Mouse (Mus musculus) embryonic facial prominence, embryonic 12.5 days (tissue): ENCODE results near the gene Spata46. TPM values are rescaled to one million over a fixed set of nuclear protein-coding genes. Genes with fewer than 3 reads are reported as not detected.

Experiments used
- ATAC-seq: fragments of 200-750 bp; cut with Nextera tagmentation; 2 replicates; pipeline ENCODE4 v1.8.0; 2017; ENCODE audit not compliant: insufficient number of reproducible peaks, insufficient read depth, low FRiP score, low TSS enrichment
- H3K27ac ChIP-seq: fragments of 300-500 bp; sonication (generic); 2 replicates; pipeline ENCODE4 v1.5.1; 2016; ENCODE audit warnings: mild to moderate bottlenecking
- H3K27me3 ChIP-seq: fragments of 300-500 bp; sonication (generic); 2 replicates; pipeline ENCODE4 v1.6.1; 2016; ENCODE audit warnings: mild to moderate bottlenecking, moderate library complexity
- H3K36me3 ChIP-seq: fragments of 300-500 bp; sonication (generic); 2 replicates; pipeline ENCODE4 v1.6.1; 2016; ENCODE audit warnings: mild to moderate bottlenecking
- H3K4me1 ChIP-seq: fragments of 300-500 bp; sonication (generic); 2 replicates; pipeline ENCODE4 v1.6.1; 2016
- H3K4me2 ChIP-seq: fragments of 300-500 bp; sonication (generic); replicated peaks from 2 replicates; pipeline ENCODE4 v1.6.1; 2016; ENCODE audit warnings: mild to moderate bottlenecking, moderate library complexity
- H3K4me3 ChIP-seq: fragments of 300-500 bp; sonication (generic); 2 replicates; pipeline ENCODE4 v1.5.1; 2016; ENCODE audit warnings: mild to moderate bottlenecking
- H3K9ac ChIP-seq: fragments of 300-500 bp; sonication (generic); 2 replicates; pipeline ENCODE4 v1.6.1; 2016; ENCODE audit warnings: mild to moderate bottlenecking, moderate library complexity
- H3K9me3 ChIP-seq: fragments of 300-500 bp; sonication (generic); 2 replicates; pipeline ENCODE4 v1.6.1; 2016; ENCODE audit warnings: mild to moderate bottlenecking, moderate library complexity
- WGBS: fragments of 180-500 bp; shearing (Covaris S2); methylation state at CpG from one replicate; pipeline ENCODE4 v1.1.7; 2016; 5-methylcytosine and 5-hydroxymethylcytosine counted together
- polyA plus RNA-seq: library from polyadenylated mRNA; unstranded; fragments of >200 nt; fragmentation: Nextera tagmentation; extraction: Ambion mirVana; gene quantifications from 2 replicates; pipeline ENCODE4 v1.2.1, GENCODE M21; 2016

Gene Spata46
- 1.0 and 1.1 TPM in 2 replicates for polyA plus RNA-seq

DNA sequence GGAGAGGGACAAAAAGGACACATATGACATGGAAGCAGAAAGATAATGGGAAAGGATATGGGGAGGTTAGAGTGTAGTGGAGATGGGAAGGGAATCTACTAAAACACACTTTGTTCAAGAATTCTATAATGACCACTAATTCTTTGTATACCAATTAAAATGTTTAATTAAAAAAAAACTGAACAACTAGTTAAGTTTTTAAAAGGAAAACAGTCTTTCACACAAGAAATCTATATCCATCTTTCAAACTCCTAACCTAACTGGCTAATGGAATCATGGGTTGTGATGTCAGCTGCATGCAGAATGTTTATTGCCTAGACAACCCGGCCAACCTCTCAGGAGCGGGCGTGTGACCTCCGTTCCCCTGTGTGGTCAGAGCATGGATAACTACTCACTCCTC lies at the start of gene Spata46:
TSS of gene Spata46 (plus strand) at position 301 of the 400 bp plus-strand sequence.
- no peak within 1 kb of the TSS for H3K4me3 ChIP-seq
- 92% methylated on average over 4 of the region's 4 CpGs for WGBS
- H3K36me3 ChIP-seq = no peaks in the 10 kb centered on the region
- H3K9me3 ChIP-seq = no peaks in the 10 kb centered on the region
- no peak within 1 kb of the TSS for H3K9ac ChIP-seq
- no peak within 1 kb of the TSS for H3K4me2 ChIP-seq
- no peak for ATAC-seq
- H3K27me3 ChIP-seq = no peaks in the 10 kb centered on the region
- H3K27ac ChIP-seq = no peak within 1 kb of the TSS
- peaks cover 7% of the 10 kb centered on the region; the same call in 1 of the 2 replicates for H3K4me1 ChIP-seq

DNA sequence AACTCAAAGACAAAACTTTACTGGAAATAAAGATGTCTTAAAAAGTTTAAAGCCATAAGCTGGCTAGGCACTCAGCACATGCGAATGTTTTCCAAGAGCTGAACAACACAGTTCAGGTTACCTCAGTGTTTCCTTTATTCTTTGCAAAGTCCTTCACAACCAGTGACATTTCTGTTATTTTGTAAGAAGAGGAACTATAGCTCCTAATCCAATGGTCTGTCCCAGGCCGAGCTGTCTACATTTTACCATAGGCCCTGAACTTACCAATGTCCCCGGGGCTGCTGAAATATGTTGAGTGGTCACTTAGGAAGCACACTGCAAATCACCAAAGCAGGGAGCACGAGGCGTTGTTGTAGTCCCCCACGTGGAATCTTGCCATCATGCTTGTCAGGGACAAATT lies 38.3 kb upstream of the Spata46 start:
- Histone ChIP-seq H3K27ac (no peak overlapping the region), H3K27me3 (no peaks in the 10 kb centered on the region), H3K4me2 (no peak overlapping the region), H3K9ac (no peak overlapping the region), H3K36me3 (no peaks in the 10 kb centered on the region), H3K9me3 (peaks cover 14% of the 10 kb centered on the region), H3K4me1 (no peaks in the 10 kb centered on the region), H3K4me3 (no peak overlapping the region)
- ATAC-seq = no peak
- WGBS = 83% methylated on average over 6 of the region's 6 CpGs

DNA sequence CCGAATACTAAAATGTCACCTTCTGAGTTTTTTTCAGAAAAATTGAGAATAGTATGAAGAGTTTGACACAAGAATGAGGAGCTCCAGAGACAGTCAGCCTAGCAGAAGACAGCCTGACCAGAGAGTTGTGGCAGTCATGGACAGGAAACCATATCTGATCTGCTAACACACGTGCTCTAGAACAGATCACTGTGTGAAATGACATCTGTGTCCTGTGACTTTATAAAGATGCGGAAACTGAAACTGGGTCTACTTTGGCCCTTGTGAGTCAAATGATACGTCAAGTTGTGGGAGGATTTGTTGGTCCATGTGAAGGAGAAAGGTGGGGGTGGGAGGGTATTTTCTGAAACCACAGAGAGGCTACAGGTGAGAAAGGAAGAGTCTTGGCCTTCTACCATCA lies 37.9 kb upstream of the Spata46 start:
- Histone ChIP-seq H3K4me1 (no peaks in the 10 kb centered on the region), H3K9me3 (peaks cover 14% of the 10 kb centered on the region), H3K4me3 (no peak overlapping the region), H3K4me2 (no peak overlapping the region), H3K27ac (no peak overlapping the region), H3K27me3 (no peaks in the 10 kb centered on the region), H3K36me3 (no peaks in the 10 kb centered on the region), H3K9ac (no peak overlapping the region)
- no peak for ATAC-seq
- WGBS = 85% methylated on average over 4 of the region's 4 CpGs

DNA sequence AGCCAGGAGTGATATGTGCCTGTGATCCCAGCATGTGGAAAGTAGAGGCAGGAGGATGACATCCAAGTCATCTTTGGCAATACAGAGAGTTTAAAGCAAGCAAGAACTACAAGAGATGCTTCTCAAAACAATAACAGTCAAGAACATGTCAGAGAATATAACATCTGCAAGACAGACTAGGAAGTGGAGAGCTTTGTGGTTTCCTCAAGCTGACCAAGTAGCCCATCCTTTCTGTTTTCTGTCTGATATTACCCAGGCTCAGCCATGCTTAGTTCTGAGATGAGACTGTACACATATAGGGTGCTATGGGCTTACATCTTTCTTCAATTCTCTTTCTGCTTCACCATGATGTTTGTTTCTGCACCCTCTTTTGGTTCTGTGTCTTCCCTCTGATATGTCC lies 35.4 kb upstream of the Spata46 start:
- Histone ChIP-seq H3K27me3 (no peaks in the 10 kb centered on the region), H3K9ac (no peak overlapping the region), H3K4me3 (no peak overlapping the region), H3K36me3 (no peaks in the 10 kb centered on the region), H3K4me2 (no peak overlapping the region), H3K27ac (no peak overlapping the region), H3K9me3 (0 out of 2 replicates have a peak, but pooled peaks cover 3% of the 10 kb centered on the region), H3K4me1 (no peaks in the 10 kb centered on the region)
- ATAC-seq = no peak

- Histone ChIP-seq H3K36me3 (no peaks in the 10 kb centered on the region), H3K9me3 (no peaks in the 10 kb centered on the region), H3K9ac (no peak within 1 kb of the TSS), H3K4me1 (no peaks in the 10 kb centered on the region), H3K27me3 (no peaks in the 10 kb centered on the region), H3K4me3 (no peak within 1 kb of the TSS), H3K27ac (no peak within 1 kb of the TSS), H3K4me2 (no peak within 1 kb of the TSS)
- WGBS = 81% methylated on average over 3 of the region's 3 CpGs
- ATAC-seq = no peak
Measured at GRCm38 (mm10) chr1:170277016-170277415, 31.6 kb upstream of the Spata46 start, which contains the start of gene Sh2d1b1. TSS of gene Sh2d1b1 (plus strand) at chr1:170277320.

- ATAC-seq = no peak
- no peaks in the 10 kb centered on the region for H3K4me1 ChIP-seq
- H3K27ac ChIP-seq = no peak overlapping the region
- H3K4me3 ChIP-seq = no peak overlapping the region
- WGBS = 73% methylated on average over 4 of the region's 4 CpGs
- no peaks in the 10 kb centered on the region for H3K36me3 ChIP-seq
- H3K9ac ChIP-seq = no peak overlapping the region
- H3K4me2 ChIP-seq = no peak overlapping the region
- H3K27me3 ChIP-seq = no peaks in the 10 kb centered on the region
- no peaks in the 10 kb centered on the region for H3K9me3 ChIP-seq
Measured at GRCm38 (mm10) chr1:170282415-170283129, 26.0 kb upstream of the Spata46 start.

DNA sequence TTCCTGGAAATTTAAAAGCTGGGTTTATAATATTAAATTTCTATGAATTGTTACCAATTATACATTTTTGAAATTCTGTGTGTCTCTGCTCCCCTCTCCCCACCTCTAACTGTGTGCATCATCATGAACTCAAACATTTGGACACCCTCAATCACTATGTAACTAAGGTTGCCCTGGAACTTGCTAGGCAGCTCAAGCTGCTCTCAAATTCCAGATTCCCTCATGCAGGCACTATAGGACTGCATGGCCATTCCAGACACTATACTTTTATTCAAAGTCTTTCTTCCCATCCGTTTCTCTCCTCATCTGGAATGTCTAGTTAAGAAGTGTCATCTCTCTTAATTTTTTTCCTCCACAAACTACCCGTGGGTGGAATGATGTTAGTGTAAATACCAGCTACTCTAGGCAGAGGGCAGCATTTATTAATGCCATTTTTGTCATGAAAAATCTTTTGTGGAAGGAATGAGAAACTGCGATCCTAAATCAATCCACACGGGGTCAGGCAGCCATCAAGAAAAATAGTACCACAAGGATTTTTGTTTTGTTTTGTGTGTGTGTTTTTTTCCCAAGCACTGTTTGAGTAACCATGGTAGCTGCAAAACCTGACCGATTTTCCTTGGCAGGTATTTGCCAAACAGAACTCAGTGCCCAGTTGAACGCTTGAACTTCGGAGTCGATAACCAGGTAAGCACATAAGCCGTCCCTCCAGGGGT lies 16.2 kb upstream of the Spata46 start:
- no peak overlapping the region for H3K4me3 ChIP-seq
- 0 out of 2 replicates have a peak overlapping the region, but pooled peaks have one; percentile 4 for H3K4me2 ChIP-seq
- H3K4me1 ChIP-seq = no peaks in the 10 kb centered on the region
- no peaks in the 10 kb centered on the region for H3K36me3 ChIP-seq
- H3K9me3 ChIP-seq = no peaks in the 10 kb centered on the region
- H3K27ac ChIP-seq = no peak overlapping the region
- no peak for ATAC-seq
- 42% methylated on average over 9 of the region's 9 CpGs for WGBS
- no peak overlapping the region for H3K9ac ChIP-seq
- no peaks in the 10 kb centered on the region for H3K27me3 ChIP-seq

- H3K4me2 ChIP-seq = no peak overlapping the region
- no peaks in the 10 kb centered on the region for H3K9me3 ChIP-seq
- H3K27me3 ChIP-seq = no peaks in the 10 kb centered on the region
- H3K36me3 ChIP-seq = no peaks in the 10 kb centered on the region
- H3K4me3 ChIP-seq = no peak overlapping the region
- H3K4me1 ChIP-seq = no peaks in the 10 kb centered on the region
- ATAC-seq = no peak
- no peak overlapping the region for H3K27ac ChIP-seq
- 81% methylated on average over 5 of the region's 5 CpGs for WGBS
- H3K9ac ChIP-seq = no peak overlapping the region
Measured at GRCm38 (mm10) chr1:170293257-170293656, 15.3 kb upstream of the Spata46 start.

DNA sequence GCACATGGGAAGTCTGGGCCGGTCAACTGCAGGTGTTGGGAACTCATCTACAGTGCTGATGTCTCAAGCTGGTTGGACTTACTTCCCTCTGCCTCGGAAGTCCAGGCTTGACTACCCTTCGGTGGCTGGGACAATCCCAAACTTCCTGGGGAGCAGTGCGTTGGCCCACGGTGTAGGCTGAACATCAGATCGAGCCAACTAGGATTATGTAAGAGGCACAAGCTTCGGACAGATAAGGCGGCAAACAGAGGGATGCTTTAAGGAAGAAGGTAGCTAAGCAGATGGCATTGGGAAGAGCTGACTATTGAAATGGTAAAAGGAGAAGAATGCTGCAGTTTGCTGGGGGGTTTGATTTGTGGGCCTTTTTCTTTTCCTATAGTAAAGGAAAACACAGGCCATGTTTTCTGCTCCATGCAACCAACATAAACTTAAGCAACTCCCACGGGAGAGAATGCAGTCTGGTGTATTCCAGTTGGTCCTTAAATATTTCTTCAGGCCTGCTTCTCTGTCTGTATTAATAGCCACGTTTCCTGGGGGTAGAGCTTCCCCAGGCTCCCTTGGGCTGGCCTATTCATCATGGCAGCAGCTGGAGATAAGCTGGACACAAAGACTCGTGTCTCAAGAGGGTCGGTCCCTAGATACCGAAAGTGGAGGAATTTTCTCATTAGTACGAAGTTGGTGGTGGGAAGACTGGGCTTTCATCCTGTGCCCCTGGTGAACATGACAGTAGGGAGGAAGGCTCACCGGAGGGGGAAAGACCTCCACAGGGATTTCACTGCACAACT lies 13.6 kb upstream of the Spata46 start:
- H3K4me1 ChIP-seq = no peaks in the 10 kb centered on the region
- no peak for ATAC-seq
- H3K27ac ChIP-seq = no peak overlapping the region
- WGBS = 82% methylated on average over 15 of the region's 15 CpGs
- no peak overlapping the region for H3K4me2 ChIP-seq
- no peaks in the 10 kb centered on the region for H3K9me3 ChIP-seq
- no peaks in the 10 kb centered on the region for H3K36me3 ChIP-seq
- H3K27me3 ChIP-seq = no peaks in the 10 kb centered on the region
- no peak overlapping the region for H3K9ac ChIP-seq
- H3K4me3 ChIP-seq = no peak overlapping the region

DNA sequence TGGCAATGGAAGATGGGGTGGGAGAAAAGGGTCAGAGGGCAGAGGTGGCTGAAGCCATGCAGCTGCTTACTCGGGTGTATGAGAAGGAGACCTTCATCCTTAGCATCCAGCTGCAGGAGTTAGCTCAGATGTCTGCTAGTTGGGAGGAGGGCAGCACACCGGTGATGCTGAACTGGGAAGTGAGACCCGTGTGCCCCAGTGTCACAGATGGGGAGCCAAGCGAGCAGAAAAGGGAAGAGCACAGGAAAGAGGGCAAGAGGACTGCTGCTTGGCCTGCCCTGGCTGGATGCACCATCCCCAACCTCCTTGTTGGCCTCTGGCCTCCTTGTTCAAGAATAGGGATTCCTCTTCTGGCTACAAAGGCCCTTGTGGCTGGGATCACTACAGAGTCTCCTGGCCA lies 9.1 kb upstream of the Spata46 start:
- H3K27me3 ChIP-seq = no peaks in the 10 kb centered on the region
- H3K36me3 ChIP-seq = no peaks in the 10 kb centered on the region
- no peak overlapping the region for H3K27ac ChIP-seq
- 79% methylated on average over 4 of the region's 4 CpGs for WGBS
- no peaks in the 10 kb centered on the region for H3K9me3 ChIP-seq
- H3K4me3 ChIP-seq = no peak overlapping the region
- H3K4me1 ChIP-seq = no peaks in the 10 kb centered on the region
- no peak overlapping the region for H3K9ac ChIP-seq
- ATAC-seq = no peak
- H3K4me2 ChIP-seq = no peak overlapping the region

DNA sequence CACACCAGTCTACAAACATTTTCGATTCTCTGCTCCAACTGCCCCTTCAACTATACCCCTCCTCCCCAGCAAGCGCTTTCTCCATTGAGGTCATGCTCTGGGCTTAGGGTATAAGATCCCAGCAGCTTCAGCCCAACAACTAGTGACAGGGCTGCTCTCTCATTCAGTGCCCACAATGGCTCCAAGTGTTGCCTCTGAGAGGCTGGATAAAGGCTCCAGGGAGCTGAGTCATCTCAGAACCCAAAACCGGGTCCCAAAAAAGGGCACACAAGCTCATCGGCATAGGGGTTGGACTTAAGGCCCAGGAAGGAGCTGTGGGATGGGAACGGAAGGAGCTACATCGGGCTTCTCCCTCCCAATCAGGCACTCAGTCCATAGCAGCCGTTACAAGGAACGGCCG lies 6.9 kb upstream of the Spata46 start:
- H3K9ac ChIP-seq = no peak overlapping the region
- WGBS = 93% methylated on average over 9 of the region's 9 CpGs
- ATAC-seq = no peak
- no peak overlapping the region for H3K4me3 ChIP-seq
- no peak overlapping the region for H3K27ac ChIP-seq
- no peak overlapping the region for H3K4me2 ChIP-seq
- H3K27me3 ChIP-seq = no peaks in the 10 kb centered on the region
- H3K36me3 ChIP-seq = no peaks in the 10 kb centered on the region
- no peaks in the 10 kb centered on the region for H3K9me3 ChIP-seq
- no peaks in the 10 kb centered on the region for H3K4me1 ChIP-seq
